Mouse (Mus musculus): Measurements from ENCODE around the gene Hoxa10. TPM values are rescaled to one million over a fixed set of nuclear protein-coding genes. Genes with fewer than 3 reads are reported as not detected.
A peak's percentile ranks its signal among the peaks of the same experiment; 100 is the strongest.

Gene Hoxa10
- polyA plus RNA-seq, 1 experiment from 2014 or later = 3.6 TPM

DNA sequence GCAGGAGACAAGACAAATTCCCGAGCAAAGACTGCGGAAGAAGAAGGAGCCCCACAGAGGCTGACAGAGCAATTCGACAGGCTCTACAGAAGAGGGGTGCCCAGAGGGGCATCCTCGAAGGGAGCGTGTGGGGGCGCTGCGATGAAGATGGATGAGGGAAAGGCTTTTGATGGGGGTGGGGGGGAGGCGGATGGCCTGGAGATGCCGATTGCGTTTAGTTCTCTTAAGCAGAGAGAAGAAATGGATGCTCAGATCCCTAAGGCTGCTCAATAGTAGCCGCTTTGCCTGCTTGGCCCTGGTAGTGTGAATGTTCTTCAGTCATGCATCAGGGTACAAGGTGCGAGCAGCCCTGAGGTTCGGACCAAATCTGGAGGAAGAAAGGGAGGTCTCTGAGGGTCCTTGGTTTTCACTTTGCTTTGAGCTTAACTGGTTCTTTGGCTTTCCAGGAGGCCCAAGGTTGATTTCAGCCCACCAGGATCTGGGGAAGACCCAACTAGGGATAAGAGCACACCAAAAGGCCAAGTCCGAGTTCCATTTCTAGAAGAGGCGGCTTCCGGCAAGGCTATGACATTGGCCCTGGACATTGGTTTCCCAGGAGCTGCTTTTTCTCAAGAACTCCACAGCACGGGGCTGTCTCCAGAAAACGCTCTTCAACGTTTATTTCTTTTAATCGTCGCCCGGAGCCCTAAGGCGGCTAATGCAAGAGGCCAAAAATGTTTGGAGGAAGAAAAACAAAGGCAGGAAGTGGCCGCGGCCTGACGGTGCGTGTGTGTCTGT is 8.2 kb upstream of the Hoxa10 start:
- peak overlapping the region; percentile 24; the same call in 1 of the 2 replicates for H3K4me3 ChIP-seq
- DNase-seq (ENCODE audit: low spot score) = peak; percentile 72
- WGBS = under 1% methylated on average over 27 of the region's 27 CpGs
- H3K27me3 ChIP-seq (ENCODE audit: insufficient read depth, poor library complexity, severe bottlenecking) = peaks cover 100% of the 10 kb centered on the region
- H3K27ac ChIP-seq = no peak overlapping the region
- no peaks in the 10 kb centered on the region for H3K9me3 ChIP-seq
- no peaks in the 10 kb centered on the region for H3K36me3 ChIP-seq
- peaks cover 26% of the 10 kb centered on the region for H3K4me1 ChIP-seq

DNA sequence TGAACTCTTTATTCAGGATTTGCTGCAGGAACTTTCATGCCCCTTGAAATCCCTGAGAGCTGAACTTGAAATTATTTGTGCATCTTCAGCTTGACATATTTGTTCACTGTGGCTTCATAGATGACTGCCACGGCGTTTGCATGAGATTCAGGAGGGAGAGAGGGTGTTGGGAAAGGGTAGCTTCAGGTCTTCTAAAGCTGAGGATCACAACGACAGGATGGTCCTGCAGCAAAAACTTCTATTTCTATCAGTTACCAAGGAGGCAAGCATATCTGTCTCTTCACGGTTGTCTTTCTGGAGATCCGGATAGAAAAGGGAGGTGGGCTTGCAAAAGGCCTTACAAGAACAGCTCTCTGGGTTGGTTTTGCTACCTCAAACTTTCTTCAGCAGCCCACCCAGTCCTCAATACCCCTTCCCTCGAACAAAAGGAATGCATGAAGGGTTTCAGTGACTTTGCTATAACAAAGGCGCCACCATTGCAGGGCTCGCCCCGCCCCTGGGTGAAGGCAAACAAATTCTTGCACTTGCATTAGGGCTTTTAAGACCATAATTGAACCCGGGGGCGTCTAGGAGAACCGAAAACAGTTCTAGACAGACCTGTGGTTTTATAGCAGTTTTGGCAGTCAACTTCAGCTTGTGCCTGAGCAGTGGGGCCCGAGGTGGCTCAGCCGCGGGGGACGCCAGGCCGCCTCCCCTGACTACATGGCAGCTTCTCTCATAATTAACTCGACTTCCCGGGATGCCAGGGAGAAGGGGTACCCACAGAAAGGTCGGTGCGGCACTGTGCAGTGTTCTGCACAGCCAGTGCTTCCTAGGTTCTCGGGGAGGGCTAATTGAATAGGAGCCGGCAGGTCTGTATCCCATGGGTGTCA is 7.3 kb upstream of the Hoxa10 start:
- peaks cover 100% of the 10 kb centered on the region for H3K27me3 ChIP-seq (ENCODE audit: insufficient read depth, poor library complexity, severe bottlenecking)
- 2% methylated on average over 23 of the region's 23 CpGs for WGBS
- no peaks in the 10 kb centered on the region for H3K36me3 ChIP-seq
- H3K9me3 ChIP-seq = no peaks in the 10 kb centered on the region
- H3K4me3 ChIP-seq = no peak overlapping the region
- H3K4me1 ChIP-seq = peaks cover 20% of the 10 kb centered on the region
- peak; percentile 72 for DNase-seq (ENCODE audit: low spot score)
- no peak overlapping the region for H3K27ac ChIP-seq

DNA sequence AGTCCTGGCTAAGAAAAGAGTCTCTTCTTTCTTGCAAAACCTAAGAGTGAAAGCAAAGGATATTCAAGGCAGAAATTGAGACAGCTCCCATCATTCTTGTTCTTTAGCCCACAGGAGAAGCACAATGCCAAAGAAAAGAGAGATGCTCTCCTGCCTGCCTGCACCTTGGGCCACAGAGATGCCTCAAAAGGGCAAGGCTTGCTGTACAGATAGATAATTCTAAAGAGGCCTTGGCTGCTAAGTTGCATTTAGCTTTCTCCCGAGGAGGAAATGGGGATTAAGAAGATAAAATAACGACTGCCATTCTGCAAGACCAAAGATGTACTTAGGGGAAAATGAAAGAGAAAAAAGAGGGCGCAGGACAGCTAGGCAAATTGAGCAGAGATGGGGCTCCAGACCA is 6.3 kb upstream of the Hoxa10 start:
- H3K36me3 ChIP-seq = no peaks in the 10 kb centered on the region
- no peaks in the 10 kb centered on the region for H3K9me3 ChIP-seq
- peaks cover 15% of the 10 kb centered on the region for H3K4me1 ChIP-seq
- H3K4me3 ChIP-seq = 0 out of 2 replicates have a peak overlapping the region, but pooled peaks have one; percentile 32
- peak; percentile 66 for DNase-seq (ENCODE audit: low spot score)
- peaks cover 99% of the 10 kb centered on the region for H3K27me3 ChIP-seq (ENCODE audit: insufficient read depth, poor library complexity, severe bottlenecking)
- WGBS = 4% methylated on average over 3 of the region's 3 CpGs
- no peak overlapping the region for H3K27ac ChIP-seq

DNA sequence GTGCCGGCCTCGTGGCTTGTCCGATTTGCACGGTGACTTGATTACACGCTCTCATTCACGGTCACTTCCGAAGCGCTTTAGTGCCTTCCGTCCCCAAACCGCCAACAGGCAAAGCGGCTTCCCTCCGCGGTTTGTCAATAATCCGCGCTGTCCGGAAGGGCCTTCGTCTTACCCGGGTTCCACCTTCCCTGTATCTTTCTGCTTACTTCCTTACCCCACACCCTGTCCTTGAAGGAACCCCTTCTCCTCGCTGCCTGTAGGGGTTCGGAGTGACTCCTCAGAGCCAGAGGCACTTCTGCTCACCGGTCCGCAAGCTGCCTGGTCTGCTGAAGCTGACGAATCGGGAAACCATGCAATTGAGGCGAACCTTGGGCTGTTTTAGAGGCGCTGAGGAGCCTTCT is 5.7 kb upstream of the Hoxa10 start:
- Histone ChIP-seq H3K27ac (no peak overlapping the region), H3K9me3 (no peaks in the 10 kb centered on the region), H3K4me1 (peaks cover 15% of the 10 kb centered on the region), H3K36me3 (no peaks in the 10 kb centered on the region), H3K27me3 (ENCODE audit: insufficient read depth, poor library complexity, severe bottlenecking) (peaks cover 99% of the 10 kb centered on the region), H3K4me3 (peak overlapping the region; percentile 32)
- under 1% methylated on average over 26 of the region's 26 CpGs for WGBS
- peak; percentile 75 for DNase-seq (ENCODE audit: low spot score)

DNA sequence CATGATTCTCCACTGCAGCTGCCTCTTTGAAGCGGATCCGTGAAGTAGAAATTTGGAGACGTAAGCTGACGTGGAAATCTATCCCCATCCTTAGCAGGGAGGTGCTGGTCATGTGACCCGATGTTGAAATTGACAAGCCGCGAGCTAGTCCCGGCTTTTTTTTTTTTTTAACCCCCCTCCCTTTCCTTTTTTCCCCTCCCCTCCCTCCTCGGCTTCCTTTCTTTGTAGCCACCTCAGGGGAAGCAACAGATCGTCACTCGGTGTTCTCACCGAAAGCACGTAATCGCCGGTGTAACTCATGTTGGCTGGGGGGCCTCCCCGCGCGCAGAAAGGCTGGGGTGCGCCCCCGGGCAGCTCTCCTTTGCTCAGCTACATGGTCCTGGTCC is 5.1 kb upstream of the Hoxa10 start, which contains the start of gene Hoxa11:
Gene Hoxa11 (minus strand): TSS at position 54 of the 386 bp plus-strand sequence.
- Histone ChIP-seq H3K4me3 (peak within 1 kb of the TSS; percentile 46), H3K27me3 (ENCODE audit: insufficient read depth, poor library complexity, severe bottlenecking) (peaks cover 99% of the 10 kb centered on the region), H3K4me1 (peaks cover 15% of the 10 kb centered on the region), H3K27ac (no peak within 1 kb of the TSS), H3K9me3 (no peaks in the 10 kb centered on the region), H3K36me3 (no peaks in the 10 kb centered on the region)
- under 1% methylated on average over 20 of the region's 20 CpGs for WGBS
- DNase-seq (ENCODE audit: low spot score) = peak; percentile 72

DNA sequence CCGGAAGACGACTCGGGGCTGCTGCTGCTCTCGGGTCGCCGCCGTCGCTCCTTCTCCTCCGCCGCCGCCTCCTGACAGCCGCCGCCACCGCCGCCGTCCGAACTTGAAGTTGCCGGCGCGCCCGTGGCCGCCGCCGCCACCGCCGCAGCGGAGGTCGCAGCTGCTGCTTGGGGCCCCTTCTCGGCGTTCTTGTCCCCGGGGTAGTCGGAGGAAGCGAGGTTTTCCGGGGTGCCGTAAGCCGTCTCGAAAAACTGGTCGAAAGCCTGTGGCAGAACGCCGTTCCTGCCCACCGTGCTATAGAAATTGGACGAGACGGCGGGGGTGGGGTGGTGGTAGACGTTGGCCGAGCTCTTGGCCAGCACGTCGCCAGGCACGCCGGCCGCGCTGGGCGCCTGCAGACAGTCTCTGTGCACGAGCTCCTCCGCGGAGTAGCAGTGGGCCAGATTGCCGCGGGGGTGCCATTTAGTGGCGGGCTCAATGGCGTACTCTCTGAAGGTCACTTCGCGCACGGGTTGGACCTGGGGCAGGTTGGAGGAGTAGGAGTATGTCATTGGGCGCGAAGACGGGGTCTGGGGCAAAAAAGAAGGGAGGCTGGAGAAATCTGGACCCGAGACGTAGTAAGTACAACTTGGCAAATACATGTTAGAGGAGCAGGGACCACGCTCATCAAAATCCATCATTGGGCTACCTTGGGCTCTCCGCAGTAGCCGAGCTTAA is 4.5 kb upstream of the Hoxa10 start:
- H3K27ac ChIP-seq = no peak overlapping the region
- no peaks in the 10 kb centered on the region for H3K9me3 ChIP-seq
- under 1% methylated on average over 71 of the region's 71 CpGs for WGBS
- peak overlapping the region; percentile 46 for H3K4me3 ChIP-seq
- DNase-seq (ENCODE audit: low spot score) = peak; percentile 72
- H3K4me1 ChIP-seq = peaks cover 16% of the 10 kb centered on the region
- H3K36me3 ChIP-seq = no peaks in the 10 kb centered on the region
- H3K27me3 ChIP-seq (ENCODE audit: insufficient read depth, poor library complexity, severe bottlenecking) = peaks cover 99% of the 10 kb centered on the region

DNA sequence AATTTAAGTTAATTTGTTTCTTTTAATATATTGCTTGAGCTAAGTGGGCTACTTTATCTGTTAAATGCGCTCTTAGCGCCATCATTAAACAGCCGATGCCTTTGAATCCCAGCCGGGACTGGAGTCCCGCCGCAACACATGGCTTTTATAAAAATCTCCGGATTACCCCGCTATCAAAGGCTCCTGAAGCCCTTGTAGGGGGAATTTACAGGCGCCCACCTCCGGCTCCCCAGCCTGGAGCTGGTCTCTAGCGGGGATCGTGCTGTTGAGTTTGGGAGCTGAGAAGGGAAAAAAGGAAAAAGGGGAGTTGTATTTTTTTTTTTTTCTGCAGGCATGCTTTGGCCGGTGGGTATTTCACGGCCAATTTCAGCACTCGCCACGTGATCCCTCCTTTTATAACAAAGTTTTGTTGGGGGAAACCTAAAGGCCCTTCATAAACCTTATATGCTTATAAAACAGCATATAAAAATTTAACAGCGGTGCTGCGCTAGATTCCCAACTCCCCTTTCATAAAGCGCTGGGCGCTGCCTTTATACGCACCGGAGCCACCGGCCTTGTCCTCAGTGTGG is 3.9 kb upstream of the Hoxa10 start:
- no peak overlapping the region for H3K27ac ChIP-seq

DNA sequence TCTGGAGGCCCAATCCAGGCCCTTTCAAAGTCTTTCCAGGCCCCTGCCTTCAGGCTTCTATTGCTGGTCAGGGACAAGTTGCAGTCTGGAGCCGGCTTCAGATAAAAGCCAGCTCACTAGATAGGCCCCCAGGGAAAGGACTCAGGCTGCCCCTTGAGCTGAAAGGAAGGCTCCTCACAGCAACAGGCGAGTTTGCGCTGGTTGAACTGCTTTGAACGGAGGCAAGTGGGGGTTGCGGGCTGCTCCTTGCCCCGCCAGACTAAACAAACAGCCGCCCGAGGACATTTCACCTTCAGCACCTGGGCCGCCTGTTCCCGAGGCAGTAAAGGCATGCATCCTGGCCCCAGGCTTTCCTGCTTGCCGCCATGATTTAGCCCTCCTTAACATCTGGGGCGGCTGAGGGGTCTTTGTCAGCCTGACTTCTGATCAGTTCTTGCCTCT is 3.0 kb upstream of the Hoxa10 start:
- peak; percentile 74 for DNase-seq (ENCODE audit: low spot score)
- Histone ChIP-seq H3K27ac (no peak overlapping the region), H3K27me3 (ENCODE audit: insufficient read depth, poor library complexity, severe bottlenecking) (peaks cover 99% of the 10 kb centered on the region), H3K9me3 (no peaks in the 10 kb centered on the region), H3K36me3 (no peaks in the 10 kb centered on the region), H3K4me1 (peaks cover 13% of the 10 kb centered on the region; the same call in 1 of the 2 replicates), H3K4me3 (no peak overlapping the region)
- WGBS = 1% methylated on average over 12 of the region's 12 CpGs

More for the DNA sequence above, 3.9 kb upstream of the Hoxa10 start:
- Histone ChIP-seq H3K36me3 (no peaks in the 10 kb centered on the region), H3K27me3 (ENCODE audit: insufficient read depth, poor library complexity, severe bottlenecking) (peaks cover 99% of the 10 kb centered on the region), H3K4me3 (peak overlapping the region; percentile 46), H3K9me3 (no peaks in the 10 kb centered on the region), H3K4me1 (peaks cover 18% of the 10 kb centered on the region)
- 1% methylated on average over 23 of the region's 23 CpGs for WGBS
- DNase-seq (ENCODE audit: low spot score) = peak; percentile 65

DNA sequence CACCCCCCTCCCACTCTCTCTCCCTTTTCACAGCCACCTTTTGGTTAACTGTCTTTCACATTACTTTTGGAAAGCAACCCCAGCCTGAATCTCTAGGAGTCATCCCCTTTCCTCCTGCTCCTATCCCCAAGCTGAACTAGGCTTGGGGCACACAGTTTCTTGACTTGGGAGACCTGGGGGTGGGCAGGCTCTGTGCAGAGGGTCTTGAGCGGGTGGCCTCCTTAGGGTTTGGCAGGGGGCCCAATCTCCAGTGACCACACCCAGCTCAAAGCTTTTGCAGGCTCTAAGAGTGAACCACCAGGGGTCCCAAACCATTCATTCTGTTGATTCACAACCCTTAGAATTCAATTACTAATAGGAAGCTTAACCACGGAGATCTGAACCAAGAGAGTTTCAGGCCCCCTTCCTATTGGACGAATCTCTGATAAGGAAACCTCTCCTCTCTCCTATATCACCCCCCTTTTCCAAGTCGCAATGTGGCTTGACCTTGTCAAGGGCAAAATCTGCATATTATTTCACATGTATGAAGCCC is 2.2 kb upstream of the Hoxa10 start:
- Histone ChIP-seq H3K36me3 (no peaks in the 10 kb centered on the region), H3K4me1 (peaks cover 9% of the 10 kb centered on the region; the same call in 1 of the 2 replicates), H3K27me3 (ENCODE audit: insufficient read depth, poor library complexity, severe bottlenecking) (peaks cover 99% of the 10 kb centered on the region), H3K9me3 (no peaks in the 10 kb centered on the region), H3K27ac (no peak overlapping the region), H3K4me3 (no peak overlapping the region)
- peak; percentile 57 for DNase-seq (ENCODE audit: low spot score)
- whole genome bisulfite sequencing = 4% methylated on average over 4 of the region's 4 CpGs

DNA sequence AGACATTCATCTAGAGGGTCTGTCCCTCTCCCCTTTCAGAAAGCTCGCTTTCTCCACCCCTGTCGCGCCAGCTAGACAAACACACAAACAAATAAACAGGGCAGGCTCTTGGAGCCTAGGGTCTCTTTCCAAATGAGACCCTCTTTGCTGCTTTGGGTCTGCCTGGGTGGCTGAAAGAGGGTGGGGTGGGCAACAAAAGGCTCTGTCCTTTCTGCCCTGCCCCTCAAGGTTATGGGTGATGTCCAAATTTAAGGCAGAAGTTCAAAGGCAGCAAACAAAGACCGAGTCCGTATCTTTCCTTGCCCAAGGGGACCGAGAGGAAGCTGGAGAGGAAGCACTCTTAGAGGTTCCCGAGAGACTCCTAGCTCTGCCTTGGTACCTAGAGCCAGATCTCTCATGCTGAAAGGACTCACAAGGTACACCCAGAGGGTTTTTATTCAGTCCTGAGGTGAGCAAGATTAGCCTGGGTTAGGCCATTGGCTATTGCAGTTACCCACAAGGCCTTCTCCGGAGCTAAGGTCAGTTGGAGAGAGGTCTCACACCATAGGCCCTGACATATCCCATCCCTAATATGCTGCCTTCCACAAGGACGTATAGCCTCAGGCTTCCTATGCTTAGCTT is 457 bp upstream of the Hoxa10 start:
- Histone ChIP-seq H3K27me3 (ENCODE audit: insufficient read depth, poor library complexity, severe bottlenecking) (peaks cover 99% of the 10 kb centered on the region), H3K36me3 (no peaks in the 10 kb centered on the region), H3K4me1 (peaks cover 9% of the 10 kb centered on the region; the same call in 1 of the 2 replicates), H3K27ac (no peak overlapping the region), H3K4me3 (no peak overlapping the region; the same call in 1 of the 2 replicates), H3K9me3 (no peaks in the 10 kb centered on the region)
- 3% methylated on average over 9 of the region's 9 CpGs for WGBS
- DNase-seq (ENCODE audit: low spot score) = peak; percentile 70

DNA sequence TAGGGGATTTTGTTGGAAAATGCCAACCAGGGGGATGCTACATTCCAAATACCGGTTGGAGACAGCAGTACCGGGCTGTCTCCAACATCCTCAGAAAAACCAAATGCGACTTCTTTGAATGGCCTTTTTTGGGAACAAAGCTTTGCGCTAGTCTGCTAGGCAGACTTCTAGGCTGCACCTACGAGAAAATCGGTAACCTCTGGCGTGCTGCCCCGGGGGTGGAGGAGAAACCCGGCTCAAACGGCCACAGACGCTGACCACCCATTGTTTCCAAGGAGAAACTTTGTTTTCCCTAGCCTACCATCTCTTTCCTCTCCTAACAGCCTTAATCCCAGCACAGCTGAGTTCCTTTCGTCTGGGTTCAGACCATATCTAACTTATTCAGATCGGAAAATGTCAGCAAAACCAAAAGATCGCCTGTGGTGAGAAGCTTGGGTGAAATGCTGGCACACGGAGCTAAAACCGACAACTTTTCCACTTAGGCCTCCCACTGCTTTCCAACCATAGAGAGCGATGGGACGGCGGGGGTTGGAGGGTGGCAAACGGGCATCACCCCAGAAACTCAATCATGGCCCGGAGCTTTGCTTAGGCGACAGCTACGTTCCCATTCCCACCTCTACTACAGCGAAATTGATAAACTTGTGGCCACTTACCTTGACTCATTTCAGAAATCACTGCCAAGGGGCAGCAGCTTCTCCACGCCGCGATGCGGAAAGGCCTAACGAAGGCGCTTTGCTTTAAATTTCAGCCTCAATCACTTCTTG is 847 bp downstream of the Hoxa10 start:
- DNase-seq (ENCODE audit: low spot score) = peak; percentile 72
- H3K27ac ChIP-seq = no peak overlapping the region
- H3K4me3 ChIP-seq = peak overlapping the region; percentile 46
- WGBS = 2% methylated on average over 30 of the region's 30 CpGs
- H3K4me1 ChIP-seq = peaks cover 4% of the 10 kb centered on the region; the same call in 1 of the 2 replicates
- H3K27me3 ChIP-seq (ENCODE audit: insufficient read depth, poor library complexity, severe bottlenecking) = peaks cover 99% of the 10 kb centered on the region
- H3K9me3 ChIP-seq = no peaks in the 10 kb centered on the region
- no peaks in the 10 kb centered on the region for H3K36me3 ChIP-seq

Measured in heart, embryonic 10.5 days (tissue).